ENCODE assay signal across 10 mouse cellular contexts in the genomic region with DNA sequence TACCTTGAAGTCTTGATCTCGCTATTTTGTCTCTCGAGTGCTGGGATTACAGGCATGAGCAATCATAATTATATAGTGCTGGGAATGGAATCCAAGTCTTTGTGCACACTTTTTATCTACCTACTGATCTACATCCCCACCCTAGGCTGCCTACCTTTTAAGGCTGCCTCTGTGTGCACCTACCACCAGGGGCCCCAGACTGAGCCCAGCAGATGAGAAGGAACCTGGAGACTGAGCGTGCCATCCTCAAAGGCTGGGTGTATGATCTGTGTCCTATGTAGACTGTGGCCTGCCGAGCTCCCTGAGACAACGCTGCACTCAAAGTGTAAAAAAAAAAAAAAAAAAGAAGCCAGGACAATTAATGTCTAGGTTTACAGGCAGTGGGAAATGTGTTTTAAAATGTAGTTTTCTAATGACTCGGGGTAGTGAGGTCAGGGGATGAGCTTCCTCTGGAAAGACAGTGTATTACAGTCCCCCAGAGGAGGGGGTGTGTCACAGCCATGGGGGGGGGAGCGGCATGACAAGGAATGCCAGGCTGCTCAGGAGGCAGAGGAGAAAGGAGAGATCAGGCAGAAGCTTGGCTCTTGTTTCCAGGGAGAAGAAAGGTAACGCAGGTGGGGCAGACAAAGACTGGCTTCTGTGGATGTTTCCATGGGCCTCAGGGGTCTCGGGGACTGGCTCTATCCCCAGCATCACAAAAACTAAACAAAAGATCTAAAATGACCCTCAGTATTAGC.
A peak's percentile ranks its signal among the peaks of the same experiment; 100 is the strongest.
DNase-seq lines count a peak whose midpoint lies in the region; ATAC-seq and TF ChIP-seq lines count a peak whose summit lies in the region.
"Had no signal": no experiment of that assay in that cellular context is flagged by ENCODE, and none has a peak within 500 bp of the region (broad histone marks: within the 10 kb centered on the region; RNA-seq: fewer than 3 reads in every experiment).

No protein-coding gene starts in this region.

- H3K4me2 ChIP-seq in kidney, postnatal 0 days (ENCODE audit: low read length) = no peak overlapping the region
- peak overlapping the region; percentile 44 for H3K4me2 ChIP-seq in midbrain, embryonic 15.5 days
- H3K4me2 ChIP-seq: limb, embryonic 13.5 days had no signal

- no peak for DNase-seq in frontal cortex, postnatal 14 days (ENCODE audit: low spot score in 2 of 2)
- DNase-seq in kidney, postnatal 0 days (ENCODE audit: low spot score) = no peak
- DNase-seq in kidney, adult 9 months = no peak
- DNase-seq in cerebellum, postnatal 36 days = peak; percentile 36 to 44
- no peak for DNase-seq in urinary bladder, adult 18-20 months (ENCODE audit: low spot score in 2 of 2)
- no peak for DNase-seq in adrenal gland, adult (ENCODE audit: inconsistent age in 2 of 2, low spot score in 1 of 2)

- H3K9me3 ChIP-seq in kidney, postnatal 0 days (replicated peaks; ENCODE audit: low read length) = no peaks in the 10 kb centered on the region
- no peaks in the 10 kb centered on the region for H3K9me3 ChIP-seq in midbrain, embryonic 15.5 days
- H3K9me3 ChIP-seq: limb, embryonic 13.5 days had no signal

- H3K4me1 ChIP-seq in kidney, postnatal 0 days (replicated peaks; ENCODE audit: insufficient read depth, low read length) = 0 out of 2 replicates have a peak, but pooled peaks cover 6% of the 10 kb centered on the region
- peaks cover 37% of the 10 kb centered on the region for H3K4me1 ChIP-seq in midbrain, embryonic 15.5 days

- H3K27ac ChIP-seq in kidney, postnatal 0 days = no peak overlapping the region
- H3K27ac ChIP-seq in midbrain, embryonic 15.5 days = peak overlapping the region; percentile 91

- WGBS in kidney, postnatal 0 days = 49% methylated on average over 8 of the region's 9 CpGs
- WGBS in midbrain, embryonic 15.5 days = 33% methylated on average over 9 of the region's 9 CpGs

- no peaks in the 10 kb centered on the region for H3K36me3 ChIP-seq in kidney, postnatal 0 days (ENCODE audit: insufficient read depth, low read length)
- H3K36me3 ChIP-seq in midbrain, embryonic 15.5 days (replicated peaks) = no peaks in the 10 kb centered on the region
- H3K36me3 ChIP-seq: limb, embryonic 13.5 days had no signal

- H3K4me3 ChIP-seq in kidney, postnatal 0 days (replicated peaks; ENCODE audit: low read depth, low read length) = no peak overlapping the region
- H3K4me3 ChIP-seq in midbrain, embryonic 15.5 days = peak overlapping the region; percentile 30
- H3K4me3 ChIP-seq: limb, embryonic 13.5 days had no signal

- H3K27me3 ChIP-seq in kidney, postnatal 0 days (ENCODE audit: insufficient read depth, low read length) = no peaks in the 10 kb centered on the region
- H3K27me3 ChIP-seq in midbrain, embryonic 15.5 days (replicated peaks) = no peaks in the 10 kb centered on the region
- H3K27me3 ChIP-seq: limb, embryonic 13.5 days; Patski had no signal

- no peak overlapping the region for H3K9ac ChIP-seq in kidney, postnatal 0 days (ENCODE audit: low read depth, low read length)
- H3K9ac ChIP-seq in midbrain, embryonic 15.5 days = peak overlapping the region; percentile 23; the same call in 1 of the 2 replicates
- H3K9ac ChIP-seq: limb, embryonic 13.5 days had no signal

- peak; percentile 21; the same call in 1 of the 2 replicates for TF ChIP-seq CTCF in kidney, postnatal 0 days (IDR thresholded peaks at IDR 0.05; ENCODE audit: low read depth)

- peak; percentile 21 for ATAC-seq in frontal cortex, adult (ENCODE audit: low TSS enrichment)
- ATAC-seq in kidney, postnatal 0 days (replicated peaks; ENCODE audit: low FRiP score, low read depth) = no peak
- ATAC-seq in midbrain, embryonic 15.5 days (replicated peaks) = peak; percentile 53
- ATAC-seq: Patski had no signal

Comparison
In these comparisons a context has a peak if more than half of its experiments do, and no peak if none do; other contexts are left out.
1. DNase-seq: peak in cerebellum, postnatal 36 days (2 of 2); none in frontal cortex, postnatal 14 days (0 of 2), kidney, postnatal 0 days (single experiment), kidney, adult 9 months (single experiment), urinary bladder, adult 18-20 months (0 of 2) and adrenal gland, adult (0 of 2).